Mouse (Mus musculus) CD4-positive helper T cell, adult 2 months (primary cell): ENCODE measurements around the gene Ednra.
A peak's percentile ranks its signal among the peaks of the same experiment; 100 is the strongest.
"Not testable (repeated sequence)": the region's sequence is repeated elsewhere in the genome, so short reads cannot be mapped to it uniquely, and the experiment has no call there.

ENCODE experiments used
- DNase-seq: peaks from one replicate; pipeline ENCODE4 v3.0.0-alpha.2; 2012; ENCODE audit warnings: low read depth, missing footprints, low spot score

Ednra gene

GRCm38 (mm10) chr8:77718933-77719332, 5.3 kb downstream of the Ednra start:
- no peak for DNase-seq

GRCm38 (mm10) chr8:77717036-77717435, 7.2 kb downstream of the Ednra start:
- DNase-seq, result no peak

GRCm38 (mm10) chr8:77714455-77714854, 9.8 kb downstream of the Ednra start:
- no peak for DNase-seq

- peak; percentile 10 for DNase-seq
Measured at GRCm38 (mm10) chr8:77713688-77714087, 10.6 kb downstream of the Ednra start.

GRCm38 (mm10) chr8:77704768-77705167, 19.5 kb downstream of the Ednra start:
- DNase-seq, result no peak

- DNase-seq, result no peak
Measured at GRCm38 (mm10) chr8:77698028-77698427, 26.2 kb downstream of the Ednra start.

GRCm38 (mm10) chr8:77696182-77696581, 28.1 kb downstream of the Ednra start:
- DNase-seq, result no peak

- no peak for DNase-seq
Measured at GRCm38 (mm10) chr8:77695486-77696058, 28.7 kb downstream of the Ednra start.

GRCm38 (mm10) chr8:77695070-77695469, 29.2 kb downstream of the Ednra start:
- no peak for DNase-seq

- DNase-seq, result no peak
Measured at GRCm38 (mm10) chr8:77694588-77694987, 29.7 kb downstream of the Ednra start.

GRCm38 (mm10) chr8:77689421-77690059, 34.7 kb downstream of the Ednra start:
- DNase-seq, result not testable (repeated sequence)

- DNase-seq, result no peak
Measured at GRCm38 (mm10) chr8:77688978-77689377, 35.3 kb downstream of the Ednra start.

- DNase-seq, result no peak
Measured at GRCm38 (mm10) chr8:77684372-77684771, 39.9 kb downstream of the Ednra start.

GRCm38 (mm10) chr8:77683356-77684106, 40.7 kb downstream of the Ednra start:
- no peak for DNase-seq

GRCm38 (mm10) chr8:77682008-77682934, 42.0 kb downstream of the Ednra start:
- no peak for DNase-seq

- DNase-seq, result no peak
Measured at GRCm38 (mm10) chr8:77672036-77672435, 52.2 kb downstream of the Ednra start.

GRCm38 (mm10) chr8:77670612-77671363, 53.5 kb downstream of the Ednra start:
- DNase-seq, result no peak

GRCm38 (mm10) chr8:77667916-77668315, 56.3 kb downstream of the Ednra start:
- no peak for DNase-seq

- no peak for DNase-seq
Measured at GRCm38 (mm10) chr8:77664901-77665300, 59.4 kb downstream of the Ednra start.

GRCm38 (mm10) chr8:77659534-77660080, 64.7 kb downstream of the Ednra start:
- DNase-seq, result no peak

GRCm38 (mm10) chr8:77658356-77658755, 65.9 kb downstream of the Ednra start:
- DNase-seq, result no peak
